Mouse (Mus musculus): ENCODE measurements around the gene Thnsl1.
"Not testable (repeated sequence)": the region's sequence is repeated elsewhere in the genome, so short reads cannot be mapped to it uniquely, and the experiment has no call there.

Thnsl1 gene

GRCm38 (mm10) chr2:21236846-21237245 lies 31.3 kb downstream of the Thnsl1 start:
- no peak for DNase-seq

- not testable (repeated sequence) for DNase-seq
Measured at GRCm38 (mm10) chr2:21244104-21244503, 38.6 kb downstream of the Thnsl1 start.

GRCm38 (mm10) chr2:21244986-21245385 lies 39.5 kb downstream of the Thnsl1 start:
- DNase-seq: no peak

- DNase-seq: no peak
Measured at GRCm38 (mm10) chr2:21245477-21246102, 40.1 kb downstream of the Thnsl1 start.

- no peak for DNase-seq
Measured at GRCm38 (mm10) chr2:21253644-21254043, 48.1 kb downstream of the Thnsl1 start.

- no peak for DNase-seq
Measured at GRCm38 (mm10) chr2:21254308-21254707, 48.8 kb downstream of the Thnsl1 start.

GRCm38 (mm10) chr2:21258281-21258680 lies 52.8 kb downstream of the Thnsl1 start:
- DNase-seq: no peak

- no peak for DNase-seq
Measured at GRCm38 (mm10) chr2:21259081-21259480, 53.6 kb downstream of the Thnsl1 start.

GRCm38 (mm10) chr2:21260060-21260459 lies 54.5 kb downstream of the Thnsl1 start:
- DNase-seq: no peak

GRCm38 (mm10) chr2:21261370-21262006 lies 56.0 kb downstream of the Thnsl1 start:
- peak; percentile 54 for DNase-seq

- DNase-seq: no peak
Measured at GRCm38 (mm10) chr2:21264031-21264430, 58.5 kb downstream of the Thnsl1 start.

All from thymus, postnatal 14 days (tissue).